Mouse (Mus musculus): ENCODE measurements around the gene H2afy. TPM values are rescaled to one million over a fixed set of nuclear protein-coding genes. Genes with fewer than 3 reads are reported as not detected.

The H2afy gene
- polyA plus RNA-seq, 1 experiment from 2014 or later = 497 TPM

- Histone ChIP-seq H3K27ac (replicated peaks) (no peak overlapping the region), H3K27me3 (replicated peaks; ENCODE audit: low read depth, poor library complexity, severe bottlenecking) (no peaks in the 10 kb centered on the region), H3K36me3 (replicated peaks) (peaks cover 100% of the 10 kb centered on the region), H3K4me1 (no peaks in the 10 kb centered on the region), H3K9me3 (no peaks in the 10 kb centered on the region), H3K4me3 (no peak overlapping the region)
- 92% methylated on average over 2 of the region's 2 CpGs for WGBS
- DNase-seq (ENCODE audit: low spot score) = no peak
Measured at GRCm38 (mm10) chr13:56079616-56080015, 56.5 kb downstream of the H2afy start.

GRCm38 (mm10) chr13:56078724-56079262 is 57.4 kb downstream of the H2afy start:
- no peaks in the 10 kb centered on the region for H3K9me3 ChIP-seq
- no peaks in the 10 kb centered on the region for H3K27me3 ChIP-seq (replicated peaks; ENCODE audit: low read depth, poor library complexity, severe bottlenecking)
- no peaks in the 10 kb centered on the region for H3K4me1 ChIP-seq
- 85% methylated on average over 17 of the region's 17 CpGs for WGBS
- peaks cover 100% of the 10 kb centered on the region for H3K36me3 ChIP-seq (replicated peaks)
- H3K4me3 ChIP-seq = no peak overlapping the region
- H3K27ac ChIP-seq (replicated peaks) = no peak overlapping the region
- DNase-seq (ENCODE audit: low spot score) = no peak

GRCm38 (mm10) chr13:56075930-56076329 is 60.2 kb downstream of the H2afy start:
- Histone ChIP-seq H3K27ac (replicated peaks) (no peak overlapping the region), H3K27me3 (replicated peaks; ENCODE audit: low read depth, poor library complexity, severe bottlenecking) (no peaks in the 10 kb centered on the region), H3K4me1 (no peaks in the 10 kb centered on the region), H3K36me3 (replicated peaks) (peaks cover 98% of the 10 kb centered on the region), H3K4me3 (no peak overlapping the region), H3K9me3 (no peaks in the 10 kb centered on the region)
- DNase-seq (ENCODE audit: low spot score) = no peak
- 92% methylated on average over 8 of the region's 8 CpGs for WGBS

GRCm38 (mm10) chr13:56073186-56073585 is 63.0 kb downstream of the H2afy start:
- Histone ChIP-seq H3K9me3 (no peaks in the 10 kb centered on the region), H3K27me3 (replicated peaks; ENCODE audit: low read depth, poor library complexity, severe bottlenecking) (no peaks in the 10 kb centered on the region), H3K36me3 (replicated peaks) (peaks cover 84% of the 10 kb centered on the region), H3K27ac (replicated peaks) (no peak overlapping the region), H3K4me1 (peaks cover 23% of the 10 kb centered on the region), H3K4me3 (no peak overlapping the region)
- no peak for DNase-seq (ENCODE audit: low spot score)
- 86% methylated on average over 5 of the region's 5 CpGs for WGBS

GRCm38 (mm10) chr13:56072268-56072607 is 63.9 kb downstream of the H2afy start:
- Histone ChIP-seq H3K27ac (replicated peaks) (no peak overlapping the region), H3K4me1 (peaks cover 32% of the 10 kb centered on the region), H3K36me3 (replicated peaks) (peaks cover 74% of the 10 kb centered on the region), H3K9me3 (no peaks in the 10 kb centered on the region), H3K4me3 (no peak overlapping the region), H3K27me3 (replicated peaks; ENCODE audit: low read depth, poor library complexity, severe bottlenecking) (no peaks in the 10 kb centered on the region)
- 55% methylated on average over 4 of the region's 4 CpGs for WGBS
- no peak for DNase-seq (ENCODE audit: low spot score)

- no peak overlapping the region for H3K4me3 ChIP-seq
- peaks cover 69% of the 10 kb centered on the region for H3K36me3 ChIP-seq (replicated peaks)
- H3K27ac ChIP-seq (replicated peaks) = no peak overlapping the region
- 87% methylated on average over 16 of the region's 16 CpGs for WGBS
- H3K4me1 ChIP-seq = peaks cover 37% of the 10 kb centered on the region
- no peaks in the 10 kb centered on the region for H3K27me3 ChIP-seq (replicated peaks; ENCODE audit: low read depth, poor library complexity, severe bottlenecking)
- peak; percentile 40 for DNase-seq (ENCODE audit: low spot score)
- H3K9me3 ChIP-seq = no peaks in the 10 kb centered on the region
Measured at GRCm38 (mm10) chr13:56071586-56072267, 64.4 kb downstream of the H2afy start.

GRCm38 (mm10) chr13:56069643-56070042 is 66.5 kb downstream of the H2afy start:
- 78% methylated on average over 6 of the region's 6 CpGs for WGBS
- peaks cover 48% of the 10 kb centered on the region for H3K36me3 ChIP-seq (replicated peaks)

GRCm38 (mm10) chr13:56068517-56068916 is 67.6 kb downstream of the H2afy start:
- no peaks in the 10 kb centered on the region for H3K9me3 ChIP-seq
- H3K27ac ChIP-seq (replicated peaks) = peak overlapping the region; percentile 71; the same call in 1 of the 2 replicates
- H3K36me3 ChIP-seq (replicated peaks) = peaks cover 37% of the 10 kb centered on the region
- DNase-seq (ENCODE audit: low spot score) = peak; percentile 42
- no peak overlapping the region for H3K4me3 ChIP-seq
- WGBS = 43% methylated on average over 4 of the region's 4 CpGs
- H3K4me1 ChIP-seq = peaks cover 37% of the 10 kb centered on the region
- no peaks in the 10 kb centered on the region for H3K27me3 ChIP-seq (replicated peaks; ENCODE audit: low read depth, poor library complexity, severe bottlenecking)

More at GRCm38 (mm10) chr13:56069643-56070042, 66.5 kb downstream of the H2afy start:
- Histone ChIP-seq H3K4me3 (no peak overlapping the region), H3K4me1 (peaks cover 37% of the 10 kb centered on the region), H3K27ac (replicated peaks) (no peak overlapping the region), H3K27me3 (replicated peaks; ENCODE audit: low read depth, poor library complexity, severe bottlenecking) (no peaks in the 10 kb centered on the region), H3K9me3 (no peaks in the 10 kb centered on the region)
- no peak for DNase-seq (ENCODE audit: low spot score)

GRCm38 (mm10) chr13:56066904-56067303 is 69.3 kb downstream of the H2afy start:
- Histone ChIP-seq H3K4me1 (peaks cover 39% of the 10 kb centered on the region), H3K36me3 (replicated peaks) (peaks cover 23% of the 10 kb centered on the region), H3K27me3 (replicated peaks; ENCODE audit: low read depth, poor library complexity, severe bottlenecking) (no peaks in the 10 kb centered on the region), H3K27ac (replicated peaks) (peak overlapping the region; percentile 71), H3K9me3 (no peaks in the 10 kb centered on the region), H3K4me3 (no peak overlapping the region)
- DNase-seq (ENCODE audit: low spot score) = no peak
- 90% methylated on average over 2 of the region's 2 CpGs for WGBS

GRCm38 (mm10) chr13:56066152-56066551 is 70.0 kb downstream of the H2afy start:
- Histone ChIP-seq H3K4me1 (peaks cover 39% of the 10 kb centered on the region), H3K27ac (replicated peaks) (no peak overlapping the region)
- WGBS = 89% methylated on average over 21 of the region's 21 CpGs

GRCm38 (mm10) chr13:56057761-56058160 is 78.4 kb downstream of the H2afy start:
- no peaks in the 10 kb centered on the region for H3K36me3 ChIP-seq (replicated peaks)
- peaks cover 27% of the 10 kb centered on the region for H3K4me1 ChIP-seq
- H3K27me3 ChIP-seq (replicated peaks; ENCODE audit: low read depth, poor library complexity, severe bottlenecking) = peaks cover 15% of the 10 kb centered on the region
- no peak for DNase-seq (ENCODE audit: low spot score)
- no peak overlapping the region for H3K4me3 ChIP-seq
- H3K27ac ChIP-seq (replicated peaks) = no peak overlapping the region
- no peaks in the 10 kb centered on the region for H3K9me3 ChIP-seq
- WGBS = 85% methylated on average over 8 of the region's 8 CpGs

More at GRCm38 (mm10) chr13:56066152-56066551, 70.0 kb downstream of the H2afy start:
- no peak overlapping the region for H3K4me3 ChIP-seq
- DNase-seq (ENCODE audit: low spot score) = no peak
- no peaks in the 10 kb centered on the region for H3K27me3 ChIP-seq (replicated peaks; ENCODE audit: low read depth, poor library complexity, severe bottlenecking)
- H3K9me3 ChIP-seq = no peaks in the 10 kb centered on the region
- peaks cover 15% of the 10 kb centered on the region for H3K36me3 ChIP-seq (replicated peaks)

GRCm38 (mm10) chr13:56055720-56056119 is 80.4 kb downstream of the H2afy start:
- 89% methylated on average over 5 of the region's 5 CpGs for WGBS
- Histone ChIP-seq H3K9me3 (no peaks in the 10 kb centered on the region), H3K4me1 (peaks cover 39% of the 10 kb centered on the region)

GRCm38 (mm10) chr13:56054089-56054488 is 82.1 kb downstream of the H2afy start:
- no peaks in the 10 kb centered on the region for H3K36me3 ChIP-seq (replicated peaks)
- no peak for DNase-seq (ENCODE audit: low spot score)
- H3K4me1 ChIP-seq = peaks cover 49% of the 10 kb centered on the region
- WGBS = 75% methylated on average over 6 of the region's 6 CpGs
- peak overlapping the region; percentile 77; the same call in 1 of the 2 replicates for H3K27ac ChIP-seq (replicated peaks)
- H3K27me3 ChIP-seq (replicated peaks; ENCODE audit: low read depth, poor library complexity, severe bottlenecking) = peaks cover 15% of the 10 kb centered on the region
- no peak overlapping the region for H3K4me3 ChIP-seq
- H3K9me3 ChIP-seq = no peaks in the 10 kb centered on the region

More at GRCm38 (mm10) chr13:56055720-56056119, 80.4 kb downstream of the H2afy start:
- Histone ChIP-seq H3K27me3 (replicated peaks; ENCODE audit: low read depth, poor library complexity, severe bottlenecking) (peaks cover 15% of the 10 kb centered on the region), H3K36me3 (replicated peaks) (no peaks in the 10 kb centered on the region), H3K4me3 (no peak overlapping the region), H3K27ac (replicated peaks) (peak overlapping the region; percentile 74; the same call in 1 of the 2 replicates)
- DNase-seq (ENCODE audit: low spot score) = no peak

Data from embryonic facial prominence, embryonic 10.5 days (tissue).